Mouse (Mus musculus): Measurements from ENCODE around the gene Gm44973.
"Not testable (repeated sequence)": the region's sequence is repeated elsewhere in the genome, so short reads cannot be mapped to it uniquely, and the experiment has no call there.

The Gm44973 gene

DNA sequence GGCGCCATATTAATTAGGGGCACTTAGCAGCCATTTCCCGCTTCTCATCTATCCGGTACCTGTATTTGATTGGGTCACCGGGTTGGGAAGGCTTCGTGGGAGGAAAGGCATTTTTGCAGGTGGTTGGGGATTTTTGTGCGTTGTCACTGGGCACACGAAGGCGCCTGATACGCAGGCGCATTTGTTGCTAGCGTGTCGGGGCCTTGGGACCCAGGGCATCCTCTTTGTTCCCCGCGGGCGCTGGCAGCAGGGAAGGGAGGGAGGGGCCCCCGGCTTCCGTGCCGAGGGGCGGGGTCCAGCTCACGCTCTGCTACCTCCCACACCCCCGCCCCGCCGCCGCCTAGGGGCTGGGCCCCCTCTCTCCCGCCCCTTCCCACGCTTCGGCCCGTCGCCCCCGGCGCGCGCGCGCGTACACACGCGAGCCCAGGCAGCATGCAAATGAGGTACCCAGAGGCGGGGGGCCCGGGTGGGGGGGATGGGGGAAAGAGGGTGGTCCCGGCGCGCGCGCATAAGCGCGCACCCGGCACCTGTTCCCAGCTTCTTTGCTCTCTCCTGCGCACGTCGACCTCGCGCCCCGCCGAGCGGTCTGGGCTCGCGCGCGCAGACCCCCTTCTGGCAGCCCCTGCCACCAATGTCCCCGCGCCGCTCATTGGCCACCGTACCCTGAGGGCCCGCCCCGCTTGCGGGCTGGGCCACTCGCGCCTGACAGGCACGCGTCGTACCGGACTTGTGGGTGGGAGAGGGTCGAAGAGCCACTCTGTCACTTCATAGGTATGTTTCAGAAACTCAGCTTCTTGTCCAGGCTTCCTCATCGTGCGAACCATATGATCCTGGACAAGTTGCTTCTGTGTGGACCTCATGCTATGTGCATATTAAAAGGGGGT, at the start of gene Gm44973:
Gene Gm44973, plus strand, starts transcription at position 379 of the 884 bp plus-strand sequence.
- in situ Hi-C loops (cut with MboI, MseI): loop anchor here (5.0 to 10.0 kb wide), 3 partner anchors 98 to 1311 kb away; partner anchors contain the start of genes Rps9 (in 1 of the 2), Zfp628 (in 1 of the 2) and Zfp787 (in 1 of the 2)

DNA sequence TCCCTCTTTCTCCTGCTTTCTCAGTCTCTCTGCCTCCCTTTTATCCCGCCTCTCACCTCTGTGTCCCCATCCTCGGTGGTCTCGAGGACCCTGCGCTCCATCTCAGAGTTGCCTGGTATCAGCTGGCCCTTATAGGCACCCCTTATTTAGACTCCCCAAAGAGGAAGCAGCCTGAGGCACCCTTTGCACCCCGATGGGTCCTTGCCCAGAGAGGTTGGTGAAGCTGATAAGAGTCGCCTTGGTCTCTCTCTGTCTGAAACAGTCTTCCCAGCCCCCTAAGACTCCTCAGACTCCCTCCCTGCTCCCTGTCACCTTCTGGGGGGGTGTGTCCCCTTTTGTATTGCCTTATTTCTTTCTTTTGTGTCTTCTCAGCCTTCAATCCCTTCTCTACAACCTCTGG, 44.2 kb upstream of the Gm44973 start, which contains the start of gene Sbk3:
Gene Sbk3, minus strand, starts transcription at position 101 of the 400 bp plus-strand sequence.
- in situ Hi-C loops (cut with MboI, MseI): no loop called here

DNA sequence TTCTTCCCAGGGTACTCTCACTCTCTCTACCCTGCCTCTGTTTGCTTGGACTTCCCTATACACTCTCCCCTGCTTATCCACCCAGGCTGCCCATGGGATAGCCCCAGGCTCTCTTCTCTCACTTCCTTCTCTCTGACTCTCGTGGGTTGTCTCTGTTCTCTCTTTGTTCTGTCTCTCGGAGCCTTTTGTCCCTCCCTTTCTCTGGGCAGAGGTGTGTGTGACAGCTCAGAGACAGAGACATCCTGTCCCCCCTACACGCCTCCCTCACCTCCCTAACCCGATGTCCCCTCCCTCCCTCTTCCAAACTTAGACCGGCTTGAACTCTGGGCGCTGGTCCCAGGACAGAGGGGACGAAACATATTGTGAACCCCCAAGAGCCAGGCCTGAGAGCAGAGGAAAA, 43.6 kb upstream of the Gm44973 start:
- in situ Hi-C loops (cut with MboI, MseI): no loop called here

DNA sequence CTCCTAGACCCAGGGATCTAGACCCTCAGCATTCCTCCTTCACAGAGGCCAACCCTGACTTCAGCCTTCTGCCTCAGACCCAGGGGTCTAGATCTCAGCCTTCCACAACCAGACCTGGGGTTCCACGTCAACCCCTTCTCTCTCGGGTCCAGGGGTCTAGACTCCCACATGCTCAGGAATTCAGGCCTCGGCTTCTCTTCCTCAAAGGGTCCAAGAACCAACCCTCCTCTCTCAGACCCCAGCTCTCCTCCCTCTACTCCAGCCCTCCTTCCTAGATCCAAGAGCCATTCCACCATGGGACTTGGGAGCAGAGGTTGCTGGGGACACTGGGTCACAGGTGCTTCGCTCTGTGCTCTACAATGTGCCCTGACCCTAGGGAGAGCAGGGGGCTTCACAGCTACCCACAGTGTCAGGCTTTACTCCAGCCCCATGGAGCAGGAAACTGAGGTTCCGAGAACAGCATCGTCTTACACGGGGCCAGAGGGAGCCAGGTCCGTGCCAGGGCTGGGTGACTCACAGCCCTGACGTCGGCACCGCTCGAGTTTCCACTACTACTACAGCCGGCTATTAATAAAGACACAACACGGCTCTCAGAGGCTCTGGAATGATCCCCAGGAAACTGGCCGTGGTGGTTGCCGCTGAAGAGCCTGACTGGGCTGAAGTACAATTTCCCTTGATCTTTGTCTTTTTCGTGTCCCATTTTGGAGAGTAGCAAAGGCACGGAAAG, 42.8 kb upstream of the Gm44973 start:
- in situ Hi-C loops (cut with MboI, MseI): no loop called here

DNA sequence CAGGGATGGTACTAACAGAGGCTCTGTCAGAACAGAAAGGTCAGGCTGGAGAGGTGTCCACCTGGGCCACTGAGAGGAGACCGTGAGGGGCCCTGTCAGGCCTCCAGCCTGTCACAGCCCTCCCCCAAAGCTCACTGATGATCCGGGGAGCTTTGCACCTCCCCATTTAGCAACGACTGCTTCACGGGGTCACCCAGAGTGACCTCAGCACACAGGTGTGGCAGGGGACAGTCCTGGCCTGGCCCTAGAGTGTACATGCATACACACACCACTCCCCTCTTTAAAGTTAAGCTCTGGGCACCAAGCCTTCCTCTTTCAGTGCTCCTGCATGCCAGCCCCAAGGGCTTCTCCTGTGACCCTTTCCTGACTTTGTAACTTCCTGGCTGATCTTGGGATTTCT, 39.8 kb upstream of the Gm44973 start:
- in situ Hi-C loops (cut with MboI, MseI): no loop called here

DNA sequence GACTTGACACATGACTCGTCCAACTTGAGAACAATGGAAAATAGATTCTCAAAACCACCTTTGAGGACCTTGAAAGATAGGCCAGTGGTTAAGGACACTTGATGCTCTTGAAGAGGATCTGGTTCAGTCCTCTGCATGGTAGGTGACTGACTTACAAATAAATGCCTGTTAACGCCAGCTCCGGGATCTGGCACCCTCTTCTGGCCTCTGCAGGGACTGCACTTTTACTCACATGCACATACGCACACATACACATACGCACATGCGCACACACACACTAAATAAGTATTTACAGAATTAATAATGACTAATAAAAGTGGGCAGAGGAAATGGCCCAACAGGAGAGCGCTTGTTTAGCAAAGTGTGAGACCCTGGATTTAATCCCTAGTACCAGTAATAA, 38.5 kb upstream of the Gm44973 start:
- in situ Hi-C loops (cut with MboI, MseI): no loop called here

DNA sequence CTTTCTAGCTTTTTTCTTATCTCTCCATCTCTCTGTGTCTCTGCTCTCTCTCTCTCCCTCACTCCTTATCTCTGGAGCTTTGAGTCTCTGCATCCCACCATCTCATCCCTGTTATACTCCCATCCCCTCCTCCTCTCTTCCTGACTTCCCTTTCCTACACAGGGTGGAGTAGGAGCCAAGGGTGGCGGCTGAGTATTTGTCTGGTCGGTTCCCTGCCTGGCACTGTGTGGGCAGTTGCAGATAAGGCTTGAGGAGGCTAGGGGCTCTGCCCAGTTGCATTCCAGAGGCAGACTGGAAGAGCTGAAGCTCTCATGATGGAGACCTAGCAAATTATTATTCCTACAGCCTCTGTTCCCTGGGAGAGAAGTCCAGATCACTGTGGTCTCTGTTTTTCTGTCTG, 27.0 kb upstream of the Gm44973 start:
- in situ Hi-C loops (cut with MboI, MseI): no loop called here

DNA sequence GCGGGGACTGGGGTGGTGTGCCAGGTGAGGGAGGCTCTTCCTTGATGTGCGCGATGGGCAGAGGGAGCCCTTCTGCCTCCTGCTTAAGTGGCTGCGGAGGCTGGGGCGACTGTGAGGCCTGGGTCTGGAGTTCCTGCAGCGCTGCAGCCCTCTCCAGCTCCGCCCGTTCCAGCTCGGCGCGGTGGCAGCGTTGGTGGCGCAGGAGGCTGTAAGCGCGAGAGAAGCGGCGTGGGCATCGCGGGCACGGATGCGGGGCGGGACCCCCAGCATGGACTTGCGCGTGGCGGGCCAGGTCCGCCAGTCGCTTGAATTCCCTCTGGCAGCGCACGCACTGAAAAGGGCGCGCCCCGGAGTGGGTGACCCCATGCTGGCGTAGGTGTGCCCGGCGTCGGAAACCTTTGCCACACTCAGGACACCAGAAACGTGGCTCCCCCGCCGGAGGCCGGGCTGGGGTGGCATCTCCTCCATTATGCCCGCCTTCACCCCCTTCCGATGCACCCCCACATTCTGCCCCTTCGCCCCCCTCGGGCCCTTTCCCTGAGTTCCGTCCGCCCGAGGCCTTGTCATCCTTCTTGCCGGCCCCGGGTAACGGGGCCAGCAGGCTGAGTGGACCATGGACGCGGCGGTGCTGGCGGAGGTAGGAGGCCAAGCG, 21.8 kb upstream of the Gm44973 start:
- in situ Hi-C loops (cut with MboI, MseI): no loop called here

DNA sequence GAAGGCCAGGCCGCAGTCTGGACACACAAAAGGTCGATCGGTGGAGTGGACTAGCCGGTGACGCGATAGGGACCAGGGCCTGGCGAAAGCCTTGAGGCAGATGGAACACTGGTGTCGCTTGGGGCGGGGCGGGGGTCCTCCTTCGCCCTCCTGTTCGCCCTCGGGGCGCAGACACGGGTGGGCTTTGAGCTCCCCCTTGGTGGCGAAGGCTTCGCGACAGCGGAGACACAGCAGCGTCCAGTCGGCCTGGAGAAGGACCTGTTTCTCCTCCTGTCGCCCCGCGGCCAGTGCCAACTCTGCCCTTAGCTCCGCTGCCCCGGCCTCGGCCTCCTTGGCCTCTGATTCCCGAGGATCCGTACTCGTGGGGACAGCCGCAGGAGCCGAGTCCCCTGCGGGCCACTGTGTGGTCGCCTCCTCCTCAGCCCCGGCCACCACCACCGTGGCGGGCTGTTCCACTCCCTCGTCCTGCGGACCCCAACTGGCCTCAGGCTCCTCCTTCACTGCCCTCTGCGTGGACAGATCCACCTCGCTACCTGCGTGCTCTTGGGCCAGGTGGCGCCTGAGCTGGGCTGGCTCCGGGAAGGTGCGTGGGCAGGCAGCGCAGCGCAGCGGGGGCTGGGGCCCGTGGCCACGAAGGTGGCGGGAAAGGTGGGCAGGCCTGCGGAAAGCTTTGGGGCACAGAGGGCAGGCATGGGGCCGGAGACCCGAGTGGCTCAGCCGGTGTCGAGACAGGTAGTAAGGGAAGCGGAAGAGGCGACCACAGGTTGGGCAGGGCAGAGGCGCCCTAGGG, 21.1 kb upstream of the Gm44973 start:
- in situ Hi-C loops (cut with MboI, MseI): no loop called here

DNA sequence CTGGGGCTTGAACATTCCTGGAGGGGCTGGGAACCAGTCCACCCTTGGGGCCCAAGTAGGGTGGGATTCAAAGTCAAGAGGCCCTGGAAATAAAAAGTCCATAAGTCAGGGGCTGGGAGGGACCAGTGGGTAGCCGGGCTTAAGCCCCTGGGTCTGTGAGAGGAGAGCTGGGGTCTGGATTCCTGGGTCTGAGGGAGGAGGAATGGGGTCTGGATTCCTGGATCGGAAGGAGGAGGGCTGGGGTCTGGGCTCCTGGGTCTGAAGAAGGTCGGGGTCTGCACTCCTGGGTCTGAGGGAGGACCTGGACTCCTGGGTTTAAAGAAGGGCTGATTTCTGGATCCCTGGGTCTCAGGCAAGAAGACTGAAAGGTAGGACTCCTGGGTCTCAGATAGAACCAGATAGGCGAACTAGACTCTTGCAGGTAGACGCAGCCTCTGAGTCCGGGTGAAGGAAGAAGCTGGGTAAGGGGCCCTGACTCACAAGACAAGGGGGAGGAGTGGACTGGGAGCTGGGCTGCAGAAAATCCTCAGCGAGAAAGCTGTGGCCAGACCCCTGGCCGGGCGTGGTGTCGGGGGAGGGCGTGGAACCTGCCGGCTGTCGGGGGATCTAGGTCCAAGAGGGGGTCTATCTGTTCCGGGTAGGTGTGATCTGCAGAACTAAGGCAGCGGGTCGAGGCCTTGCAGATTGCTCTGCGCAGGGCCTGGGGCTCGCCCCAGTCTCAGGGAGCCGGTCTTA, 19.9 kb upstream of the Gm44973 start:
- in situ Hi-C loops (cut with MboI, MseI): no loop called here

DNA sequence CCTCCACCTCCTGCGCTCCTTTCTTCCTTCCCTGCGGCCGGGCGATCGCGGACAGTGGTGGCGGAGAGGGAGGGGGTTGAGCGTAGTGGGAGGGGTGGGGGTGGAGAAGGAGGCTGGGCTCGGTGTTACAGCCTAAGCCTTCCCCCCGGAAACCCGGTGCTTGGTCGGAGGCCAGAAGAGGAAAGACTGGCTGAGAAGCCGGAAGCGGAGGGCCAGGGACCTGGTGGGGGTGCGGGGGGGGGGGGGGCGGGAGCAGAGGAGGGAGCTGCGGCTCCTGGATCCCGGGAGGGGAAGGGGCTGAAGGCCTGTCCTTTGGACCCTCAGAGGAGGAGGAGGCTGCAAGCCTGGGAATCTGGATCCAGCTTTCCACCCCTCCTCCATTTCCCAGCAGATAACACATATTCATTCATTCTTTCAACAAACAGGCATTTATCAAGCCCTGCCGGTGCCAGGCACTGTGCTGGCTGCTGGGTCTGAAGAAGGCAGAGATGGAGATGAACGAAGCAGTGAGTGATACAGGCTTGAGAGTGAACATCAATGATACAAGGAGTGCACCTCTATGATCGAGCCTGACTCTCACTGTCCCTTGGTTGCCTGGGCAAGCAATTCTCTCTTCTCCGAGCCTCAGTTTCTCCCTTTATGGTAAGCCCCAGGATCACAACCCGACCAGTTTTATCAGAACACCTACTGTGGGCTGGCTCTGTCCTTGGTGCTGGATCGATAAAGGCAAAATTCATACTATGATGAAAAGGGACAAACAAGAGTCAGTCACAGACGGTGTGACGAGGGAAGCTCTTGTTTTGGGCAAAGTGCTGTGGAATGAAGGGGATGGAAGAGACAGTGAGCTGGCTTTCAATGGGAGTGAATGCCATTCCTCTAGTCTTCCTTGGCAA, 19.0 kb upstream of the Gm44973 start, which contains the start of gene Zfp579:
Gene Zfp579, minus strand, starts transcription at position 156 of the 893 bp plus-strand sequence.
- in situ Hi-C loops (cut with MboI, MseI): no loop called here

DNA sequence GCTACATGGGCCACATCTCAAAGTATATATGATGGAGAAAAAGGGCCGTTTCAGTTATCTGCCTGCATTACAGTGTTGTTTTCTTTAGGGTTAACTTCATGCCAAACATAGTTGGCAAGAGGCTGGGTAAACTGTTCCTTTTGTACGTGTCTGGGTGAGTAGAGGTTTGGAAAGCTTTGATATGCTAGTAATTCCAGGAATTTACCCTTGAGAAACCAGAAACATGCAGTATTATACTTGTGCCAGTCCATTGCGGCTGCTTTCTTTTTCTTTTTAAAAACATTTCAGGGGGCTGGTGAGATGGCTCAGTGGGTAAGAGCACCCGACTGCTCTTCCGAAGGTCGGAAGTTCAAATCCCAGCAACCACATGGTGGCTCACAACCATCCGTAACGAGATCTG, 18.4 kb upstream of the Gm44973 start:
- in situ Hi-C loops (cut with MboI, MseI): no loop called here

DNA sequence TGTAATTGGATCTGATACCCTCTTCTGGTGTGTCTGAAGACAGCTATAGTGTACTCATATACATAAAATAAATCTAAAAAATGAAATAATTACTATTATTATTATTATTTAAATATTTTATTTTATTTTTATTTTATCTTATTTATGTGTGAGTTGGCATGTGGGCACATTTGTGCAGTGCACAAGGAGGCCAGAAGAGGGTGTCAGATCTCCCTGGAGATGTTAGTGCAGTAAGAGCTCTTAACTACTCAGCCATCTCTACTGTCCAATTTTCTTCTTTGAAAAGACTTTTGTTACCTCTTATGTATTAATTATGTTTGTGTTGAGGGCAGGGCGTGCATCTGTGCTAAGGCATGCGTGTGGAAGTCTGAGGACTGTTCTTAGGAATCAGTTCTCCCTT, 15.4 kb upstream of the Gm44973 start:
- in situ Hi-C loops (cut with MboI, MseI): no loop called here

DNA sequence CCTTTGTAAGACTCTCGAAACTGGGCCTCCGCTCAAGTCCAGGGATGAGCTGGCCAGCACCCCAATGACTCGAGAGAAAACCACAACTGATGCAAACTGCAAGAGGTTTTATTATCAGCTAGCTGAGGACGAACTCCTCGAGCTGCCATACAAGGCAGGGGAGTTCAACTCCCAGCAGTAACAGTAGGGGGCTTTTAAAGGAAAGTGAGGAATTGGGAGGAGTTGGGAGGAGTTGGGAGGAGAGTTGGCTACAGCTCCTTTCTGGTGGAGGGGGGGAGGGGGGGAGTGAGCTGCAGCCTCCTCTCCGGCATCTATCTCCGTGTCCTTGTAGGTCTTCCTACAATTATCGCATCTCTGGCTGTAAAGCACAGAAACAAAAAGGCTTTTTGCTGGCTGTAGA, 12.4 kb upstream of the Gm44973 start:
- in situ Hi-C loops (cut with MboI, MseI): not testable (repeated sequence)

DNA sequence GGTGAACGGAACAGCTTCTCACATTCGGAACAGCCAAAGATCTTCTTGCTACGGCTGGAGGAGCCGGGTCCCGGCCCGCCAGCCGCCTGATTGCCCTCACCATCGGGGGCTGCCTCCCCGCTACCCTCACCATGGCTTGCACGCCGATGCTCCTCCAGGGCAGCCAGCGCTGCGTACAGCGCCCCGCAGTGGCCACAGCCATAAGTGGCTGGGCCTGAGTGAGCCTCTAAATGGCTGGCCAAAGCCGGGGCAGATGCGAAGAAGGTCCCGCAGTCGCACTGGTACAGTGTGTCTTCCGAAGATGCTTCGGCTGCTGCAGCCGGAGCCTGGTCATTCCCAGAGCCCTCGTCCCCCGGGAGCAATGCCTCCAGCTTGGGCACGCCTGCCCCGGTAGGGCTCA, 7.1 kb upstream of the Gm44973 start:
- in situ Hi-C loops (cut with MboI, MseI): no loop called here

DNA sequence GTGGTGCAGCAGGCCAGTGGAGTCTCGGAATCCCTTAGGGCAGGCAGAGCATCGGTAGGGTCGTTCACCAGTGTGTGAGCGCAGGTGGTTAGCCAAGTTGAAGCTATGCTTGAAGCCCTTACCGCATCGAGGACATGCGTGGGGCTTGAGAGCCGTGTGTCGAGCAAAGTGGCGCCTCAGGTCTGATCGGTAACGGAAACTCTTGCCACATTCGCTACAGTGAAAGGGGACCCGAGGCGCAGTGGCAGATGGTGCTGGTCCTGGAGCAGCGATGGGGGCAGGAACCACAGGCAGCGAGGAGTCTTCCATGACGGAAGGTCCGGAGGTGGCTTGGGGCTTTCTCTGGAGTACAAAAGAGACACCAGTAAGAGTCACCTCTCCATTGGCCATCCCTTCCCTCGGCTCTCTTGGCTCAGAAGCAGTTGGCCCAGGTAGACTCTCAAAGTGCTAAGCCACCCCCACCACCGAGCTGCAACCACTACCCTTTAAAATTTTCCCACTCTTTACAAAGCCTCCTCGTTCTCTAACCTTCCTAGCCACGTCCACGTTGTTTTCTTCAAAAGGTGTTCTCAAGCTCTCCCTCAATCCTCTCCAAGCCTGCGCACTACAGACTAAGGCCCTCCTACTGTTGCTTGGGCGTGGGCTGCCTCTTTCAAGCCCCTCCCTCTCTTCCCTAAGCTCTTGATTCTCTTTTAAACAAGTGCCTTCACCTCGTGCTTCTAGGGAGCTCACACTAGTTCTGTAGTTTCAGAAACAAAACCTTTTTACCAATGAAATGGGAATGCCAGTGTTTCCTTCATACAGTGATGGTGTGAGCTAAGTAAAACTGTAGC, 2.4 kb upstream of the Gm44973 start:
- in situ Hi-C loops (cut with MboI, MseI): loop anchor here (10.0 kb wide), 2 partner anchors 1142 to 1308 kb away; partner anchors contain the start of genes Rps9 (in 1 of the 2) and Zfp787 (in 1 of the 2)

DNA sequence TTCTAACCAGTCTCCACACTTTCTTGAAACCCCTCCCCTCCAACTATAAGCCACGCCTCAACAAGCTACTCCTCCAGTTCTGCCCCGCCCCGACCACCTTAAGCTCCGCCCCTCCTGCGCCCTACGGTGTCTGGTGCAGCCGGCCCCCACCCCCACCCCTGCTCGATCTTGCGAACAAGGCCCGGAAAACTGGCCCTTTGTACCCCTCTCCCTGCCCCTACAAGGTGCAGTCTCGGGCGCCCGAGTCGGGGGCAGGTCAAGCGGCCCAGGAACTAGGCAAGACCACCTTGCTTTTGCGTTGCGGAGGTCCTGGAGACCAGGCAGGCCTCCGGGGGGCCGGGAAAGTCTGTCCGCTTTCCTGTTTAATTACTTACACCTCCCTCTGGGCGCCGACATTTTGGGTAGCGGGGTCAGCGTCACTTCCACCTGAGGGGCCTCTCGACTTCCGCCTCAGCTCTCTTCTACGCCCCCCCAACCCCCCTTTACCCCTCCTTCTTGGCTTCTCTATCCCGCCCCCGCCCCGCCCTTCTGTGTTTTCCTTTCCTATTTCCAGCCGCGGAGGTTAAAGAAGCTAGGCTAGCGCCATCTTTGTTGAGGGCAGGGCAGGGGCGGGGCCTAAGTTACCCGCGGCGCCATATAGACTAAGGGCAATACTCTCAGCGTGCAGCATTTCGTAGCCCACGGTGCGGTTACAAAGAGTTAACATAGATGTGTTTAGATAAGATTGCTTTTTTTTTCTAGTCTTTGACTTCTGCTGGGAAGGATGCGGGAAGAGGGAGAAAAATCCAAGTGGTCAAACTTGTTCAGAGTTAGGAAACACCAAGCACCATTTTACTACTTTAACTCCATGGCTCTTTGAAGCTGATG, 812 bp upstream of the Gm44973 start, which contains the start of the genes Zfp524 and Fiz1:
Gene Zfp524, plus strand, starts transcription at position 165 of the 867 bp plus-strand sequence.
Gene Fiz1, minus strand, starts transcription at position 447 of the 867 bp plus-strand sequence.
- in situ Hi-C loops (cut with MboI, MseI): loop anchor here (5.0 to 10.0 kb wide), 3 partner anchors 97 to 1310 kb away; partner anchors contain the start of genes Rps9 (in 1 of the 2), Zfp628 (in 1 of the 2) and Zfp787 (in 1 of the 2)

Data from T-helper 17 cell (primary cell).